Mouse (Mus musculus) lung, embryonic 16.5 days (tissue): Measurements from ENCODE around the gene Erg. TPM values are rescaled to one million over a fixed set of nuclear protein-coding genes. Genes with fewer than 3 reads are reported as not detected.

Source experiments
- ATAC-seq: fragments of 200-750 bp; cut with Nextera tagmentation; 2 replicates; pipeline ENCODE4 v1.8.0; 2017; ENCODE audit warnings: low read depth, mild to moderate bottlenecking, moderate library complexity
- H3K27ac ChIP-seq: fragments of 300-500 bp; sonication (generic); 2 replicates; pipeline ENCODE4 v1.5.1; 2014; ENCODE audit warnings: mild to moderate bottlenecking, control low read depth, low read length
- H3K27me3 ChIP-seq: fragments of 300-500 bp; sonication (generic); 2 replicates; pipeline ENCODE4 v1.6.1; 2014; ENCODE audit warnings: low read depth, low read length, mixed read lengths; ENCODE audit not compliant: control insufficient read depth, insufficient read depth
- H3K36me3 ChIP-seq: fragments of 300-500 bp; sonication (generic); 2 replicates; pipeline ENCODE4 v1.6.1; 2014; ENCODE audit warnings: low read length; ENCODE audit not compliant: control insufficient read depth, insufficient read depth
- H3K4me1 ChIP-seq: fragments of 300-500 bp; sonication (generic); replicated peaks from 2 replicates; pipeline ENCODE4 v1.6.1; 2014; ENCODE audit warnings: low read length, mixed read lengths; ENCODE audit not compliant: control insufficient read depth, insufficient read depth
- H3K4me2 ChIP-seq: fragments of 300-500 bp; sonication (generic); 2 replicates; pipeline ENCODE4 v1.6.1; 2014; ENCODE audit warnings: low read depth, low read length, control low read depth
- H3K4me3 ChIP-seq: fragments of 300-500 bp; sonication (generic); 2 replicates; pipeline ENCODE4 v1.5.1; 2014; ENCODE audit warnings: mild to moderate bottlenecking, low read length, control low read depth
- H3K9ac ChIP-seq: fragments of 300-500 bp; sonication (generic); 2 replicates; pipeline ENCODE4 v1.6.1; 2014; ENCODE audit warnings: low read length, control low read depth
- H3K9me3 ChIP-seq: fragments of 300-500 bp; sonication (generic); 2 replicates; pipeline ENCODE4 v1.6.1; 2016; ENCODE audit warnings: low read length; ENCODE audit not compliant: control insufficient read depth
- WGBS: fragments of 180-500 bp; shearing (Covaris S2); extraction: QIAGEN DNeasy Blood & Tissue Kit; methylation state at CpG from one replicate; pipeline ENCODE4 v1.1.7; 2014; 5-methylcytosine and 5-hydroxymethylcytosine counted together
- polyA plus RNA-seq: library from polyadenylated mRNA; unstranded; fragments of >200 nt; fragmentation: Nextera tagmentation; extraction: Ambion mirVana; gene quantifications from 2 replicates; pipeline ENCODE4 v1.2.1, GENCODE M21; 2015

Gene Erg
- polyA plus RNA-seq, 1 experiment from 2014 or later, result 11.7 TPM

DNA sequence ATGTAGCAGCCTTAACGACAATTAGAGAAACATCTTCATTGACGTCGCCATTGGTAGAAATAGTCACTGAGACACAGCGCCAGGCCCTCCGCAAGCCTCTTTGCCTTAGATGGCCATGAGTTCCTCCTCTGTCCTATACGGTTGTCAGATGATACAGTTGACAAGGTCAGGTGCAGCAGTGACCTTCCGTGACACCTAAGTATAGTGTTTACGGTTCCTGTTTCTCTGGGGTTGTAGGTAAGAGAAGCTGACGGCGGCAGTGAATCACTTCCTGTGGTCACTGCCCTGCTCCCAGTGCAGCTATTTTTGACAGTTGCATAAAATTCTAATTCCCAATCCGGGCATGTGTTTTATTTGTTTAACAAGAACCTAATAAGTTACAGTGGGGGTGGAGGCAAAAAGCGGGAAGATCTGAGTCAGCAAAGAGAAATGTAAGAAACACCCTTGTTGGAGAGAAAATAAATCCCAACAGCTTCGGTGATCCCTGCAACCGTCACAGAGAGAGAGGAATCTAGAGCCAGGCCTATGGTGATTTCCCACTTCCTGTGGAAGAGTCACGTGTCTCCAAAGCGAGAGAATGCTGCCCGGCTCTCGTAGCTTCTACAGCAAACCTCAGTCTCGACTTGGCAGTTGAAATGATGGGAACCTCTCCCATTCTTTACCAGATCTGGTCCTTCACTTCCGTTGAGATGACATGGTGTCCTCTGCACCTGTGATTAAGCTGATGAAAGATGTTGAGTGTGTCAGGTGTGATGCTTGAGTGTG lies 25.8 kb upstream of the Erg start:
- no peak for ATAC-seq
- WGBS, result 65% methylated on average over 20 of the region's 20 CpGs
- H3K9me3 ChIP-seq, result no peaks in the 10 kb centered on the region

GRCm38 (mm10) chr16:95608624-95609023 lies 22.2 kb upstream of the Erg start:
- no peaks in the 10 kb centered on the region for H3K36me3 ChIP-seq
- WGBS, result 63% methylated on average over 7 of the region's 7 CpGs
- no peaks in the 10 kb centered on the region for H3K4me1 ChIP-seq
- H3K9me3 ChIP-seq, result no peaks in the 10 kb centered on the region
- ATAC-seq, result no peak
- H3K27ac ChIP-seq, result no peak overlapping the region
- H3K4me2 ChIP-seq, result no peak overlapping the region
- no peak overlapping the region for H3K9ac ChIP-seq
- H3K27me3 ChIP-seq, result no peaks in the 10 kb centered on the region
- no peak overlapping the region for H3K4me3 ChIP-seq

More for the DNA sequence above, 25.8 kb upstream of the Erg start:
- no peak overlapping the region for H3K4me3 ChIP-seq
- H3K4me2 ChIP-seq, result no peak overlapping the region
- H3K27ac ChIP-seq, result no peak overlapping the region
- H3K9ac ChIP-seq, result no peak overlapping the region
- no peaks in the 10 kb centered on the region for H3K27me3 ChIP-seq
- no peaks in the 10 kb centered on the region for H3K36me3 ChIP-seq
- H3K4me1 ChIP-seq, result no peaks in the 10 kb centered on the region; the same call in 1 of the 2 replicates

GRCm38 (mm10) chr16:95605304-95605703 lies 18.9 kb upstream of the Erg start:
- 22% methylated on average over 7 of the region's 7 CpGs for WGBS
- Histone ChIP-seq H3K4me1 (peaks cover 11% of the 10 kb centered on the region; the same call in 1 of the 2 replicates), H3K36me3 (no peaks in the 10 kb centered on the region), H3K9me3 (no peaks in the 10 kb centered on the region), H3K4me3 (no peak overlapping the region), H3K4me2 (no peak overlapping the region; the same call in 1 of the 2 replicates), H3K27me3 (no peaks in the 10 kb centered on the region), H3K27ac (no peak overlapping the region), H3K9ac (no peak overlapping the region)
- ATAC-seq, result 0 out of 2 replicates have a peak, but pooled peaks have one; percentile 31

- ATAC-seq, result peak; percentile 44; the same call in 1 of the 2 replicates
- Histone ChIP-seq H3K27me3 (no peaks in the 10 kb centered on the region), H3K9me3 (no peaks in the 10 kb centered on the region), H3K9ac (no peak overlapping the region), H3K27ac (peak overlapping the region; percentile 32), H3K36me3 (no peaks in the 10 kb centered on the region), H3K4me2 (no peak overlapping the region), H3K4me1 (peaks cover 15% of the 10 kb centered on the region; the same call in 1 of the 2 replicates), H3K4me3 (no peak overlapping the region)
- 33% methylated on average over 5 of the region's 5 CpGs for WGBS
Measured at GRCm38 (mm10) chr16:95602504-95602903, 16.1 kb upstream of the Erg start.

- Histone ChIP-seq H3K36me3 (no peaks in the 10 kb centered on the region), H3K4me3 (no peak overlapping the region), H3K27me3 (no peaks in the 10 kb centered on the region), H3K9me3 (no peaks in the 10 kb centered on the region), H3K27ac (peak overlapping the region; percentile 32), H3K9ac (no peak overlapping the region), H3K4me2 (no peak overlapping the region), H3K4me1 (peaks cover 17% of the 10 kb centered on the region; the same call in 1 of the 2 replicates)
- peak; percentile 42; the same call in 1 of the 2 replicates for ATAC-seq
- WGBS, result 34% methylated on average over 4 of the region's 4 CpGs
Measured at GRCm38 (mm10) chr16:95601807-95602206, 15.4 kb upstream of the Erg start.

DNA sequence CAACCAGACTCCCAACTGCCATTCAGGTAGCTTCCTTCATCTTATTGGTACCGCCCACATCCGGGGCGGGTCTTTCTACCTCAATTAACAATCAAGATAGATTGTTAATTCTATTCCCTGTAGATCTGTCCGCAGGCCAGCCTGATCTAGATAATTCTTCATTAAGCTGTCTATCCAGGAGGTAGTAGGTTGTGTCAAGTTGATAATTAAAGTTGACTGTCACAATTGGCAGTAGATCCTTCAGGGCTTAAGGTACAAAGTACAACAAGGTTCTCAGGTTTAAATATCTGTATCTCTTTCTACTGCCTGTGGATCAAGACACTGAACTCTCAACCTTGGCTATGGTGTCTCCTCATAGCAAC lies 14.8 kb upstream of the Erg start:
- Histone ChIP-seq H3K36me3 (no peaks in the 10 kb centered on the region), H3K9me3 (no peaks in the 10 kb centered on the region), H3K9ac (no peak overlapping the region), H3K4me2 (no peak overlapping the region), H3K4me3 (no peak overlapping the region), H3K27ac (no peak overlapping the region), H3K4me1 (peaks cover 17% of the 10 kb centered on the region; the same call in 1 of the 2 replicates), H3K27me3 (no peaks in the 10 kb centered on the region)
- no peak for ATAC-seq
- 84% methylated on average over 4 of the region's 4 CpGs for WGBS

DNA sequence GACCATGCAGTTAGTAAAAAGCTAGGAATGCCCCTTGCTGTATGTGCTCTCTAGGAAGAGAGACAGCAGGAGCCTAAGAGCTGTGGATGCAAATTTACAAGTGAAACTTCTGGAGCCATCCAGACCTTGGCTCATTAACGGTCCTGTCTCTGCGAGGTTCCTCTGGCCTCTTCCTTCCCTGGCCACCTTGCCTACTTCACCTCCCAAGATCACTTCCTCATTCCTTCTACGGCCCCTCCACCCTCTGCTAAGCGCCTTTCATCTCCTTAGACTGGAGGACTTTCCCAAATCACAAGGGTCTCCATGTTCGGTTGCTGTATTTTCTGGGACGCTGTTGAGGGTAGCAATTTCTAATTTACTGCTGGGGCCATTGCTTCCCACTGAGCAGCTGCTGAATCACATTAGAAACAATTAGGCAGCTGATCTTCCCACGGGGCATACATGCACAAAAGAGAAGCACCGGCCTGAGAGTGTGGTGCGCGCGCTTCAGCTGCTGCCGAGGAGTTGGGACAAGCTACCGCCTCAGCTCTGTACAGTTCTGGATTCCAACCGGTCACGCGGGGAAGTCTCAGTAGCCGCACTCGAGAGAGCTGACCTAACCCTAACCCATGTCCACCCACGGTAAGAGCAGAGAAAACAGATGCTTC lies 14.3 kb upstream of the Erg start:
- Histone ChIP-seq H3K4me3 (no peak overlapping the region), H3K4me1 (peaks cover 17% of the 10 kb centered on the region; the same call in 1 of the 2 replicates), H3K36me3 (no peaks in the 10 kb centered on the region), H3K4me2 (no peak overlapping the region), H3K27ac (no peak overlapping the region), H3K9me3 (no peaks in the 10 kb centered on the region), H3K27me3 (no peaks in the 10 kb centered on the region), H3K9ac (no peak overlapping the region)
- 80% methylated on average over 19 of the region's 19 CpGs for WGBS
- ATAC-seq, result no peak

DNA sequence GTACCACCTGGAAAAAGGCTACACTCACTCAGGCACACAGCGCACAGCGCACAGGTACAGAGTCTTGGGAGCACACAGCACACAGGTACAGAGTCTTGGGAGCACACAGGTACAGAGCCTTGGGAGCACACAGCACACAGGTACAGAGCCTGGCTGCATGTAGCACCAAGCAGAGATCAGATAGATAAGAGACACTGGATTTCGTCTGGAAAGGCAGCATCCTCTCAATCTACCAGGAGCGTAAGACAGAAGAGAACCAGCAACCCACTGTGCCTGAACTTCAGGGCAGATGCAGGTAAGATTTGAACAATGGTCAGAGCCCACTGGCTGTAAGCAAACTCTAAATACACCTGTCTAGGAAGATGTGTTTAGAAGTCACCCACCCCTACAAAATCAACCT lies 12.5 kb upstream of the Erg start:
- H3K27me3 ChIP-seq, result no peaks in the 10 kb centered on the region
- peaks cover 17% of the 10 kb centered on the region; the same call in 1 of the 2 replicates for H3K4me1 ChIP-seq
- H3K4me3 ChIP-seq, result no peak overlapping the region
- no peak for ATAC-seq
- 92% methylated on average over 4 of the region's 4 CpGs for WGBS
- no peaks in the 10 kb centered on the region for H3K36me3 ChIP-seq
- no peak overlapping the region for H3K4me2 ChIP-seq
- H3K9me3 ChIP-seq, result no peaks in the 10 kb centered on the region
- H3K9ac ChIP-seq, result no peak overlapping the region
- H3K27ac ChIP-seq, result no peak overlapping the region

DNA sequence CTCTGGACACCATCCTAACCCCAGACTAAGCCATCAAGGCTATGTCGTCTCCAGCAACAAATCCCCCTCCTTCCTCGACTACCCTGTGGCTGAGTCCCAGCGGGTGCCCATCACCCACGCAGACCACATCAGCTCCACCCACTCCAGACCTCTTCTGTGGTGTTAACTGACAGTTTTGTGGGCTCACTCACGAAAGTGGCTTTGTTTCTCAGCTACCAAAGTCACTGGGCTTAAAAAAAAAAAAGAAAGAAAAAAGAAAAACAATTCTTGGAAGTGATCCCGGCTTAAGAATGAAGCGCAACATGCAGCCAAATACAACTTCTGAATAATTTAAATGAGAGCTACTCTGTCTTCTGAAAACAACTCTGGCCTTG lies 11.2 kb upstream of the Erg start:
- WGBS, result 32% methylated on average over 7 of the region's 7 CpGs
- H3K4me2 ChIP-seq, result peak overlapping the region; percentile 7; the same call in 1 of the 2 replicates
- no peaks in the 10 kb centered on the region for H3K9me3 ChIP-seq
- H3K36me3 ChIP-seq, result no peaks in the 10 kb centered on the region
- H3K4me3 ChIP-seq, result no peak overlapping the region
- no peak overlapping the region for H3K9ac ChIP-seq
- H3K27ac ChIP-seq, result peak overlapping the region; percentile 53
- H3K4me1 ChIP-seq, result peaks cover 16% of the 10 kb centered on the region; the same call in 1 of the 2 replicates
- peak; percentile 30; the same call in 1 of the 2 replicates for ATAC-seq
- no peaks in the 10 kb centered on the region for H3K27me3 ChIP-seq
